Comparison of ENCODE assay signal across 16 mouse cellular contexts in the genomic region with DNA sequence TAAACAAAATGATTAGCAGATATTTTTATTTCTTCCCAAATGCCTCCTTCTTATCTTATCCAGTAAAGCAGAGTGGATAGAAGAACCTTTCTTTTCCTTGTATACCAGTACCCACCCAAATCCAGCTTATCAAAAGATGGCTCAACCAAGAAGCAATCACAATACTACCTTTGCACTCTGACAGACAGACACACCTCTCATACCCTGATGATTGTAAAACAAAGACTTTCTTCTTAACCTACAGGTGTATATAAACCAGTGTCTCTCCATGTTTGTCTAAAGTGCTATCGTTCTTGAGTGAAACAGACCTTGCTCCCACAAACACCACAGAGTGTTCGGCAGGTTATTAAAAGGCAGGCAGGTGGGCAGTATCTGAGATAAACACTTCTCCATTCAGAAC.
"Had no signal": no experiment of that assay in that cellular context is flagged by ENCODE, and none has a peak within 500 bp of the region (broad histone marks: within the 10 kb centered on the region; RNA-seq: fewer than 3 reads in every experiment).

No protein-coding gene starts in this region.

- DNase-seq: liver, postnatal 0 days; lung, adult 2 months; lung, postnatal 36 days; right cerebral cortex, postnatal 14 days; spleen, adult 18-20 months; thymus, adult 18-20 months; thymus, postnatal 14 days; thymus, postnatal 4 days had no signal

- H3K36me3 ChIP-seq: liver, embryonic 15.5 days; lung, embryonic 15.5 days; midbrain, embryonic 13.5 days; midbrain, embryonic 15.5 days; neural tube, embryonic 12.5 days had no signal

- ATAC-seq: lung, postnatal 0 days; midbrain, embryonic 13.5 days; midbrain, embryonic 15.5 days had no signal

- H3K4me2 ChIP-seq: liver, embryonic 15.5 days; lung, embryonic 15.5 days; midbrain, embryonic 11.5 days; midbrain, embryonic 13.5 days; midbrain, embryonic 15.5 days; neural tube, embryonic 12.5 days had no signal

- H3K9me3 ChIP-seq: liver, embryonic 15.5 days; lung, embryonic 15.5 days; midbrain, embryonic 13.5 days; midbrain, embryonic 15.5 days; neural tube, embryonic 12.5 days had no signal

- H3K27me3 ChIP-seq: liver, embryonic 15.5 days; lung, embryonic 15.5 days; midbrain, embryonic 13.5 days; midbrain, embryonic 15.5 days; neural tube, embryonic 12.5 days had no signal

- H3K9ac ChIP-seq: liver, embryonic 15.5 days; liver, postnatal 0 days; lung, embryonic 15.5 days; midbrain, embryonic 13.5 days; midbrain, embryonic 15.5 days; neural tube, embryonic 12.5 days had no signal

- H3K4me1 ChIP-seq: neural tube, embryonic 12.5 days had no signal

- H3K27ac ChIP-seq: liver, embryonic 15.5 days; lung, embryonic 15.5 days; macrophage; midbrain, embryonic 13.5 days; midbrain, embryonic 15.5 days; neural tube, embryonic 12.5 days had no signal

- H3K4me3 ChIP-seq: liver, embryonic 15.5 days; lung, embryonic 15.5 days; midbrain, embryonic 13.5 days; midbrain, embryonic 15.5 days; neural tube, embryonic 12.5 days had no signal
